Mouse (Mus musculus): ENCODE measurements around the gene Gbf1. TPM values are rescaled to one million over a fixed set of nuclear protein-coding genes. Genes with fewer than 3 reads are reported as not detected.

The Gbf1 gene
- total and polyA plus RNA-seq, 2 experiments from 2014 or later, result 41.9 to 54.4 TPM

GRCm38 (mm10) chr19:46240246-46240645, 87.9 kb downstream of the Gbf1 start:
- no peak overlapping the region for H3K27ac ChIP-seq (ENCODE audit: low read depth, low read length)
- no peak for TF ChIP-seq CTCF (IDR thresholded peaks at IDR 0.05; ENCODE audit: low read depth)
- no peak overlapping the region for H3K4me3 ChIP-seq (ENCODE audit: low read depth, low read length)
- H3K27me3 ChIP-seq (ENCODE audit: insufficient read depth, low read length), result no peaks in the 10 kb centered on the region
- H3K9me3 ChIP-seq (ENCODE audit: low read length), result no peaks in the 10 kb centered on the region
- H3K4me1 ChIP-seq (ENCODE audit: insufficient read depth), result no peaks in the 10 kb centered on the region
- ATAC-seq (no peak), DNase-seq (no peak)
- H3K9ac ChIP-seq, result no peak overlapping the region
- no peaks in the 10 kb centered on the region for H3K36me3 ChIP-seq (ENCODE audit: insufficient read depth)
- 73% methylated on average over 2 of the region's 2 CpGs for WGBS
- no peak overlapping the region for H3K4me2 ChIP-seq (ENCODE audit: low read depth)

- Histone ChIP-seq H3K27ac (ENCODE audit: low read depth, low read length) (no peak overlapping the region), H3K9me3 (ENCODE audit: low read length) (no peaks in the 10 kb centered on the region), H3K4me2 (ENCODE audit: low read depth) (no peak overlapping the region), H3K27me3 (ENCODE audit: insufficient read depth, low read length) (no peaks in the 10 kb centered on the region), H3K9ac (no peak overlapping the region), H3K4me3 (ENCODE audit: low read depth, low read length) (no peak overlapping the region), H3K4me1 (ENCODE audit: insufficient read depth) (no peaks in the 10 kb centered on the region), H3K36me3 (ENCODE audit: insufficient read depth) (no peaks in the 10 kb centered on the region)
- WGBS, result 86% methylated on average over 5 of the region's 5 CpGs
- ATAC-seq (no peak), DNase-seq (no peak)
- TF ChIP-seq CTCF (IDR thresholded peaks at IDR 0.05; ENCODE audit: low read depth), result no peak
Observed at GRCm38 (mm10) chr19:46242416-46242815, 90.1 kb downstream of the Gbf1 start.

- Histone ChIP-seq H3K4me2 (ENCODE audit: low read depth) (no peak overlapping the region), H3K27ac (ENCODE audit: low read depth, low read length) (no peak overlapping the region), H3K36me3 (ENCODE audit: insufficient read depth) (no peaks in the 10 kb centered on the region), H3K4me1 (ENCODE audit: insufficient read depth) (no peaks in the 10 kb centered on the region), H3K27me3 (ENCODE audit: insufficient read depth, low read length) (no peaks in the 10 kb centered on the region), H3K9me3 (ENCODE audit: low read length) (no peaks in the 10 kb centered on the region), H3K4me3 (ENCODE audit: low read depth, low read length) (no peak overlapping the region), H3K9ac (no peak overlapping the region)
- WGBS, result 10% methylated on average over 5 of the region's 5 CpGs
- no peak for TF ChIP-seq CTCF (IDR thresholded peaks at IDR 0.05; ENCODE audit: low read depth)
- ATAC-seq, result no peak
- no peak for DNase-seq
Observed at GRCm38 (mm10) chr19:46244628-46245027, 92.3 kb downstream of the Gbf1 start.

GRCm38 (mm10) chr19:46248991-46249390, 96.7 kb downstream of the Gbf1 start:
- Histone ChIP-seq H3K4me3 (ENCODE audit: low read depth, low read length) (no peak overlapping the region), H3K9ac (no peak overlapping the region), H3K27me3 (ENCODE audit: insufficient read depth, low read length) (no peaks in the 10 kb centered on the region), H3K4me1 (ENCODE audit: insufficient read depth) (no peaks in the 10 kb centered on the region), H3K27ac (ENCODE audit: low read depth, low read length) (no peak overlapping the region), H3K4me2 (ENCODE audit: low read depth) (no peak overlapping the region), H3K36me3 (ENCODE audit: insufficient read depth) (no peaks in the 10 kb centered on the region; the same call in 1 of the 2 replicates), H3K9me3 (ENCODE audit: low read length) (no peaks in the 10 kb centered on the region)
- DNase-seq, result no peak
- peak; percentile 28 for TF ChIP-seq CTCF (IDR thresholded peaks at IDR 0.05; ENCODE audit: low read depth)
- WGBS, result 29% methylated on average over 7 of the region's 7 CpGs
- no peak for ATAC-seq

- Histone ChIP-seq H3K27ac (ENCODE audit: low read depth, low read length) (no peak overlapping the region), H3K4me2 (ENCODE audit: low read depth) (no peak overlapping the region), H3K9ac (no peak overlapping the region), H3K27me3 (ENCODE audit: insufficient read depth, low read length) (no peaks in the 10 kb centered on the region), H3K36me3 (ENCODE audit: insufficient read depth) (peaks cover 28% of the 10 kb centered on the region), H3K4me3 (ENCODE audit: low read depth, low read length) (no peak overlapping the region), H3K4me1 (ENCODE audit: insufficient read depth) (no peaks in the 10 kb centered on the region), H3K9me3 (ENCODE audit: low read length) (no peaks in the 10 kb centered on the region)
- ATAC-seq (no peak; the same call in 1 of the 2 replicates), DNase-seq (peak; percentile 74)
- peak; percentile 87 for TF ChIP-seq CTCF (IDR thresholded peaks at IDR 0.05; ENCODE audit: low read depth)
- 35% methylated on average over 7 of the region's 7 CpGs for WGBS
Observed at GRCm38 (mm10) chr19:46254163-46254752, 101.9 kb downstream of the Gbf1 start.

- H3K36me3 ChIP-seq (ENCODE audit: insufficient read depth), result peaks cover 96% of the 10 kb centered on the region
- no peak overlapping the region for H3K27ac ChIP-seq (ENCODE audit: low read depth, low read length)
- no peaks in the 10 kb centered on the region for H3K4me1 ChIP-seq (ENCODE audit: insufficient read depth)
- H3K9me3 ChIP-seq (ENCODE audit: low read length), result no peaks in the 10 kb centered on the region
- no peak overlapping the region for H3K9ac ChIP-seq
- no peak overlapping the region for H3K4me3 ChIP-seq (ENCODE audit: low read depth, low read length)
- H3K4me2 ChIP-seq (ENCODE audit: low read depth), result no peak overlapping the region
- no peak for ATAC-seq
- DNase-seq, result no peak
- TF ChIP-seq CTCF (IDR thresholded peaks at IDR 0.05; ENCODE audit: low read depth), result no peak
- WGBS, result 95% methylated on average over 7 of the region's 7 CpGs
- H3K27me3 ChIP-seq (ENCODE audit: insufficient read depth, low read length), result no peaks in the 10 kb centered on the region
Observed at GRCm38 (mm10) chr19:46264762-46265161, 112.5 kb downstream of the Gbf1 start.

GRCm38 (mm10) chr19:46275307-46275706, 123.0 kb downstream of the Gbf1 start:
- ATAC-seq, result no peak
- no peaks in the 10 kb centered on the region for H3K9me3 ChIP-seq (ENCODE audit: low read length)
- H3K27ac ChIP-seq (ENCODE audit: low read depth, low read length), result no peak overlapping the region
- peaks cover 61% of the 10 kb centered on the region for H3K36me3 ChIP-seq (ENCODE audit: insufficient read depth)
- H3K4me1 ChIP-seq (ENCODE audit: insufficient read depth), result no peaks in the 10 kb centered on the region
- H3K27me3 ChIP-seq (ENCODE audit: insufficient read depth, low read length), result no peaks in the 10 kb centered on the region
- DNase-seq, result no peak
- H3K4me3 ChIP-seq (ENCODE audit: low read depth, low read length), result no peak overlapping the region
- peak; percentile 37 for TF ChIP-seq CTCF (IDR thresholded peaks at IDR 0.05; ENCODE audit: low read depth)
- H3K9ac ChIP-seq, result no peak overlapping the region
- H3K4me2 ChIP-seq (ENCODE audit: low read depth), result no peak overlapping the region
